Mouse (Mus musculus): ENCODE measurements at regions not wholly inside any gene's neighbourhood (a gene's known extent, or its start where the extent isn't known, plus 50 kb on each side); places are given as distances from the start of the nearest gene placed in this dataset.

GRCm38 (mm10) chr1:64190097-64190496 lies 68.0 kb upstream of the Klf7 start:
- TF ChIP-seq CTCF (IDR thresholded peaks at IDR 0.05; ENCODE audit: control insufficient read depth, insufficient read depth, insufficient read length) (no peak), MAX (IDR thresholded peaks at IDR 0.05) (no peak), USF1 (IDR thresholded peaks at IDR 0.05; ENCODE audit: low read depth) (no peak), CEBPB (IDR thresholded peaks at IDR 0.05; ENCODE audit: low read depth) (no peak), MYOG (IDR thresholded peaks at IDR 0.05; ENCODE audit: control insufficient read depth, extremely low read depth, insufficient read length) (no peak), MYOD1 (IDR thresholded peaks at IDR 0.05; ENCODE audit: control insufficient read depth, insufficient read length, low read depth) (no peak)
